Mouse (Mus musculus) embryo, embryonic 10.5 days (tissue): ENCODE measurements at regions not wholly inside any gene's neighbourhood (a gene's known extent, or its start where the extent isn't known, plus 50 kb on each side); places are given as distances from the start of the nearest gene placed in this dataset.

Source experiments
- DNase-seq: peaks from one replicate; pipeline ENCODE4 v3.0.0-alpha.2; 2015; ENCODE audit warnings: low spot score

DNA sequence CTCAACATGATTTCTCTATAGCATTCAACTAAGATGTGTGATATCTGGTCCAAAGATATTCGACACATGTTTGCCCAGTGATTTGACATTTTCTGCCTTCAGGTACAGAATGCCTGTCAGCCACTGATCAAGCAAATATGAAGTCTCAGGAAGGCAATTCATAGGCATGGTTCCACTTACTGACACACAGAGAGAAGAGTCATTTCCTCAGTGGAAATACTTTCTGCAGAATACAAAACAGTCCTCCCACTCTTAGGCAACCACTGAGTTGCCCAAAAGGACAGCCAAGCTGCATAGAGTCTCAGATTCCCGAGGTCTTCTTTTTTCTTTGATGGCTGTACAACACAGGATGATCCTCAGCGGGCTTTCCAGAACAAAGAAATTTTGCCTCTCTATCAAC is 110.9 kb downstream of the Ndufa4 start:
- DNase-seq = no peak

- peak; percentile 73 for DNase-seq
Observed at GRCm38 (mm10) chr6:11793366-11793765, 113.9 kb downstream of the Ndufa4 start.

DNA sequence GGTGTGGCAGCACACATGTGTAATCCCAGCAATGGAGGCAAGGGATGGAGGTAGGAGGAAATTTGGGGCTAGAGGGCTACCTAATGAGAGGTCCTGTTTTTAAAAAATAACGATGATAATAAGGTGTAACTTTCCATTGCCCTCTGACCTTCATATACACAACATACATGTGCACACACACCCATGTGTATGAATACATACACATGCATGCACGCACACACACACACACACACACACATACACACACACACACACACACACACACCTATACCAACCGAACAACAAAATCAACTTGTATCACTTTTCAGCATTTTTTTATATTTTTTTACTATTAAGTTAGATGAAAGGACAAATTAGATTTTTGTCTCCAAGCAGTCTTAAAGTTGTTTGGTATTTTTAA is 115.1 kb downstream of the Ndufa4 start:
- DNase-seq = no peak

- DNase-seq = no peak
Observed at GRCm38 (mm10) chr6:11791056-11791455, 116.2 kb downstream of the Ndufa4 start.

DNA sequence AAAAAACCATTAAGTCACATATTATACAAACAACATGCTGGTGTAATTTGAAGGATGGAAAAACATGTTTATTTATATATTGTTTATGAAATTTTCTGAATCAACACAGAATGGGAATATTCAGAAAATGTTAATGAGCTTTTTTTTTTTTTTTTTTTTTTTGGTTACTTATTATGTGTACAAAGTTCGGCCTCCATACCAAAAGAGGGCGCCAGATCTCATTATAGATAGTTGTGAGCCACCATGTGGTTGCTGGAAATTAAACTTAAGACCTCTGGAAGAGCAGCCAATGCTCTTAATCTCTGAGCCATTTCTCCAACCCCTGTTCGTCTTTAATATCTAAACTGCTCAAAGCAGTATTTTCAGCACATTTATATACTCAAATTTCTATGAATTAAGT is 133.3 kb downstream of the Ndufa4 start:
- no peak for DNase-seq

DNA sequence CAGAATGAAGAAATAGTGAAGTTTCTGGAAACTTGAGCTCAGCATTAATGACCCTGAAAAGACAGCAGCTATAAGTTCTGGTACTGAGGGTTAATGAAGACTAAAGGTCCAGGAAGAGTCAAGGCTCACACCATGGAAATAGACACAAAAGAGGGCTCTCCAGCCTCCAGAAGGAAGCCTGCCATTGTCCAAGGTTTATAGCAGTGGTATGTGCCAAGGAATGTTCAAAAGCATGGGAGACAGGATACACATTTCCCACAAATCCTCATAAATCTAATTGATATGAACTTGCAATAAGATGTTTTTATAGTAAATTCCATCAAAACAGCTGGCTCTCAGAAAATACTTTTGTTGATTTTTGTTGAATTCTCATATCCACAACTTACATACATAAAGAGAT is 144.4 kb downstream of the Ndufa4 start:
- DNase-seq = no peak

GRCm38 (mm10) chr6:11737667-11738066 is 169.6 kb downstream of the Ndufa4 start:
- no peak for DNase-seq

- no peak for DNase-seq
Observed at GRCm38 (mm10) chr6:11731126-11731525, 176.2 kb downstream of the Ndufa4 start.

GRCm38 (mm10) chr6:11730667-11731066 is 176.6 kb downstream of the Ndufa4 start:
- no peak for DNase-seq

- DNase-seq = no peak
Observed at GRCm38 (mm10) chr6:11727806-11728205, 179.5 kb downstream of the Ndufa4 start.

DNA sequence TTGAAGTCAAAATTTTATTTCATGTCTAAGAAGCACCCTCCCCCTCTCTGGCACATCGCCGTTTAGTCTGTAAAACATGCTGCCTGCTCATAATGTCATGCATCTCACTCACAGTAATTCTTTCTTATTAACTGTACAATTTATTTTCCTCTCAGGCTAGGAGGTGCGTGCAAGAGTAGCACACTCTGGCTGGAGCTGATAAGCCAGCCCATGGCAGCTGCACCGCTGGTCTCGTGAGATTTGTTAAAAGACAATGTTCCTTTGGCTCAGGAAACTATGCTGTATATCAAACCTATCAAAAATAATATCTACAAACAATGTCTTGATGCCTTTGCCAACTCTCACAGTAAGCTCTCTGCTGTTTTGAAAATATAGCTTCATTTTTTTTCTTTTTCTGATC is 179.9 kb downstream of the Ndufa4 start:
- DNase-seq = no peak

- no peak for DNase-seq
Observed at GRCm38 (mm10) chr6:11723519-11723918, 183.8 kb downstream of the Ndufa4 start.

DNA sequence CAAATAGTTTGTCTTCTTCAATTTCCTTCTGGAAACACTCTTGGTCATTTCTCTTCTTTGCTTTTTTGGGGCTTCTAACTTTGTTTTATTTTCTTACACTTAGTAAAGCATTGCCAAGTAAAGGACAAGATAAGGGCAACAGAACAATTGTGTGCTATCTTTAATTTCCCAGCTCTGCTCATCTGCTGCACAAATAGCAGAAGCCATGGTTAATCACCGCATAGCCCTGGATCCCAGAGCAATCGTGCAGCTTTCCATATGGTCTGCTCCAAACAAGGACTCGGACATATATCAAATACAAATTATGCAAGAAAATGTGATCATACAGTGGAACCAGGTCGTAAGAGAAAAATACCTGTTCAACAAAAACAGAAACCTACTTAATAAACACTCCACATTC is 187.0 kb downstream of the Ndufa4 start:
- DNase-seq = no peak

GRCm38 (mm10) chr6:11710581-11710980 is 196.7 kb downstream of the Ndufa4 start:
- DNase-seq = no peak

DNA sequence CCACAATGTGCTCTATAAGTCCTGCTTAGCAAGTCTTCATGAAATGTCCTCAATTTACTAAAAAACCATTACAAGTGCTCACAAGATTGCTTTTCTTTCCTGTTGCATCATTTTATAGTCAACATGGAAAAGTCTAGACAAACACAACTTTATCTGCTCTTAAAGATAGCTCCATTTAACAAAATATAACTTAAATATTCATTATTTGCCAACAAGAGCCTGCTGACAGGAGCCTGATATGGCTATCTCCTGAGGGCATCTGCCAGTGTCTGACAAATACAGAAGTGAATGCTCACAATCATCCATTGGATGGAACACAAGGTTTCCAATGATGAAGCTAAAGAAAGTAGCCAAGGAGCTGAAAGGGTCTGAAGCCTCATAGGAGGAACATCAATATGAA is 197.8 kb downstream of the Ndufa4 start:
- no peak for DNase-seq
